Mouse (Mus musculus) testis, adult 2 months (tissue): Measurements from ENCODE around the gene Cenpx. TPM values are rescaled to one million over a fixed set of nuclear protein-coding genes. Genes with fewer than 3 reads are reported as not detected.
A peak's percentile ranks its signal among the peaks of the same experiment; 100 is the strongest.

Experiments used
- H3K27ac ChIP-seq: fragments of 200-500 bp; 2 replicates; pipeline ENCODE4 v1.5.1; 2012; ENCODE audit warnings: low read depth, low read length; ENCODE audit not compliant: control insufficient read depth, insufficient read depth
- H3K27me3 ChIP-seq: fragments of 200-500 bp; 2 replicates; pipeline ENCODE4 v1.6.1; 2012; ENCODE audit warnings: mild to moderate bottlenecking, low read length, moderate library complexity; ENCODE audit not compliant: control insufficient read depth, insufficient read depth
- H3K36me3 ChIP-seq: fragments of 200-500 bp; 2 replicates; pipeline ENCODE4 v1.6.1; 2012; ENCODE audit warnings: mild to moderate bottlenecking, low read length; ENCODE audit not compliant: control insufficient read depth, insufficient read depth
- H3K4me1 ChIP-seq: fragments of 200-500 bp; 2 replicates; pipeline ENCODE4 v1.6.1; 2012; ENCODE audit warnings: low read length; ENCODE audit not compliant: control insufficient read depth, insufficient read depth
- H3K4me3 ChIP-seq: fragments of 200-500 bp; 2 replicates; pipeline ENCODE4 v1.5.1; 2012; ENCODE audit warnings: low read depth, mild to moderate bottlenecking, low read length, moderate library complexity, mixed read lengths; ENCODE audit not compliant: control insufficient read depth
- CTCF ChIP-seq: fragments of 200-500 bp; IDR thresholded peaks from 2 replicates; pipeline ENCODE4 v1.5.1; 2012; ENCODE audit warnings: low read depth, mild to moderate bottlenecking, inconsistent platforms, low read length, moderate library complexity; ENCODE audit not compliant: control insufficient read depth, insufficient read depth, insufficient replicate concordance
- POLR2A ChIP-seq: fragments of 200-500 bp; IDR thresholded peaks from 2 replicates; pipeline ENCODE4 v1.6.1; 2012; ENCODE audit warnings: low read depth, mild to moderate bottlenecking, inconsistent platforms, low read length, moderate library complexity; ENCODE audit not compliant: control insufficient read depth
- polyA plus RNA-seq: library from polyadenylated mRNA; depleted of rRNA; stranded (reverse); fragments of >200 nt; gene quantifications from 2 replicates; pipeline ENCODE4 v1.2.3, GENCODE M21; 2012

Cenpx gene
- polyA plus RNA-seq, 1 experiment, result 54.5 TPM

- H3K27me3 ChIP-seq, result no peaks in the 10 kb centered on the region
- peak overlapping the region; percentile 57 for H3K27ac ChIP-seq
- TF ChIP-seq POLR2A, result no peak
- TF ChIP-seq CTCF, result peak; percentile 55; the same call in 1 of the 2 replicates
- H3K4me1 ChIP-seq, result peaks cover 22% of the 10 kb centered on the region
- no peaks in the 10 kb centered on the region for H3K36me3 ChIP-seq
- H3K4me3 ChIP-seq, result peak overlapping the region; percentile 88
Measured at GRCm38 (mm10) chr11:120712771-120713568, 568 bp downstream of the Cenpx start.

- no peak overlapping the region for H3K4me3 ChIP-seq
- TF ChIP-seq CTCF (no peak), POLR2A (no peak)
- no peak overlapping the region for H3K27ac ChIP-seq
- no peaks in the 10 kb centered on the region for H3K27me3 ChIP-seq
- no peaks in the 10 kb centered on the region for H3K36me3 ChIP-seq
- H3K4me1 ChIP-seq, result peaks cover 22% of the 10 kb centered on the region
Measured at GRCm38 (mm10) chr11:120711980-120712604, 1.4 kb downstream of the Cenpx start.

GRCm38 (mm10) chr11:120710672-120711071 is 2.9 kb downstream of the Cenpx start:
- H3K27me3 ChIP-seq, result no peaks in the 10 kb centered on the region
- H3K36me3 ChIP-seq, result no peaks in the 10 kb centered on the region
- no peak overlapping the region for H3K4me3 ChIP-seq
- H3K27ac ChIP-seq, result no peak overlapping the region
- H3K4me1 ChIP-seq, result peaks cover 22% of the 10 kb centered on the region
- TF ChIP-seq CTCF, result no peak
- no peak for TF ChIP-seq POLR2A

GRCm38 (mm10) chr11:120709551-120709950 is 4.0 kb downstream of the Cenpx start:
- H3K4me3 ChIP-seq, result no peak overlapping the region
- H3K4me1 ChIP-seq, result peaks cover 22% of the 10 kb centered on the region
- no peak overlapping the region for H3K27ac ChIP-seq
- H3K36me3 ChIP-seq, result no peaks in the 10 kb centered on the region
- no peak for TF ChIP-seq CTCF
- no peak for TF ChIP-seq POLR2A
- no peaks in the 10 kb centered on the region for H3K27me3 ChIP-seq

- Histone ChIP-seq H3K4me3 (no peak overlapping the region), H3K36me3 (no peaks in the 10 kb centered on the region), H3K4me1 (peaks cover 10% of the 10 kb centered on the region), H3K27me3 (no peaks in the 10 kb centered on the region), H3K27ac (no peak overlapping the region)
- TF ChIP-seq CTCF (no peak), POLR2A (no peak)
Measured at GRCm38 (mm10) chr11:120707969-120708368, 5.6 kb downstream of the Cenpx start.

GRCm38 (mm10) chr11:120707225-120707624 is 6.3 kb downstream of the Cenpx start:
- H3K27me3 ChIP-seq, result no peaks in the 10 kb centered on the region
- H3K4me1 ChIP-seq, result peaks cover 3% of the 10 kb centered on the region; the same call in 1 of the 2 replicates
- H3K36me3 ChIP-seq, result no peaks in the 10 kb centered on the region
- H3K27ac ChIP-seq, result no peak overlapping the region
- TF ChIP-seq CTCF (no peak), POLR2A (no peak)
- no peak overlapping the region for H3K4me3 ChIP-seq

GRCm38 (mm10) chr11:120706120-120706519 is 7.4 kb downstream of the Cenpx start:
- Histone ChIP-seq H3K27me3 (no peaks in the 10 kb centered on the region), H3K27ac (no peak overlapping the region), H3K4me1 (no peaks in the 10 kb centered on the region), H3K4me3 (no peak overlapping the region), H3K36me3 (no peaks in the 10 kb centered on the region)
- TF ChIP-seq POLR2A (no peak), CTCF (no peak)
